Mouse (Mus musculus) neutrophil, adult 5-6 weeks (primary cell): Measurements from ENCODE around the gene Nepro. TPM values are rescaled to one million over a fixed set of nuclear protein-coding genes. Genes with fewer than 3 reads are reported as not detected.

Experiments used
- ATAC-seq: fragments of 151-379, 151-347 bp; 2 replicates; pipeline ENCODE4 v1.8.0; 2017; ENCODE audit warnings: mild to moderate bottlenecking, moderate TSS enrichment; ENCODE audit not compliant: insufficient number of reproducible peaks, poor library complexity, low FRiP score, severe bottlenecking; ENCODE audit errors: extremely low read depth
- total RNA-seq: library from RNA; stranded (forward); fragments of 200-1000 nt; gene quantifications from 2 replicates; pipeline ENCODE4 v1.2.3, GENCODE M21; 2017

Gene Nepro
- 13.6 and 13.7 TPM in 2 replicates for total RNA-seq

GRCm38 (mm10) chr16:44724083-44724787, at the start of gene Nepro:
Gene Nepro (plus strand): TSS chr16:44724301.
- ATAC-seq: peak; percentile 81

DNA sequence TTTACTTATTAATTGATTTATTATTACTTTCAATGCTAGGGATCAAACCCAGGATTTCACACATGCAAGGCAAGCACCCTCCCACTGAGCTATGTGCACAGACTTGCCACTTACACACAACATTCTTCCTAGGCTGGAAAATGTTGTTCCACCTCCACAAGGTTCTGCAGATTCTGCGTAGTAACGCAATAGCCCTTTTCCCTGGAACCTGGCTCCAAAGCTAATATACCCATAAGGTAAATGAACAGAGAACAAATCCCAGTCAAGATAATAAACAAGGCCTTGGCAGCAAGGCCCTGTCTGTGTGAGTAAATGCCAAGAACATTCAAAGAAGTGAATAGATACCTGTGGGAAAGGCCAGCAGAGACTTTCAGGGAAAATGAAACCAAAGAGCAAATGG, 47.7 kb upstream of the Nepro start:
- ATAC-seq: no peak

DNA sequence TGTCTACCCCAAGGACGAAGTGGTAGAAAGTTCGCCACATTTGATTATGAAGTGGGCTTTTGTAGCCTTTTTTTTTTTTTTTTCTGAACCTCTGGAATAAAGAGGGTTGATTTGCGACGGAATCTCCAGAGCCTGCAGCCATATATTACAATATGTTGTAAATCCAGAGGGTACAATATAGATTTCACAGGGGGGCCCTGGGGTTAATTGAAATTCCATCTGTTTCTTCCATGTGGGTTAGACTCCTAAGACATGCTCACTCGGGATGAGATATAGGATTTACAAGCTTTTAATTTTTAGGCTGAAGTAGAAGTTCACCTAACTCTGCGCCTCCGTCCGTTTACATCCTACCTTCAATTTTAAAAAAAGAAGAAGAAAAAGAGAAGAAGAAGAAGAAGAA, 45.0 kb upstream of the Nepro start:
- ATAC-seq: no peak

GRCm38 (mm10) chr16:44679503-44679971, 44.6 kb upstream of the Nepro start:
- ATAC-seq: no peak

DNA sequence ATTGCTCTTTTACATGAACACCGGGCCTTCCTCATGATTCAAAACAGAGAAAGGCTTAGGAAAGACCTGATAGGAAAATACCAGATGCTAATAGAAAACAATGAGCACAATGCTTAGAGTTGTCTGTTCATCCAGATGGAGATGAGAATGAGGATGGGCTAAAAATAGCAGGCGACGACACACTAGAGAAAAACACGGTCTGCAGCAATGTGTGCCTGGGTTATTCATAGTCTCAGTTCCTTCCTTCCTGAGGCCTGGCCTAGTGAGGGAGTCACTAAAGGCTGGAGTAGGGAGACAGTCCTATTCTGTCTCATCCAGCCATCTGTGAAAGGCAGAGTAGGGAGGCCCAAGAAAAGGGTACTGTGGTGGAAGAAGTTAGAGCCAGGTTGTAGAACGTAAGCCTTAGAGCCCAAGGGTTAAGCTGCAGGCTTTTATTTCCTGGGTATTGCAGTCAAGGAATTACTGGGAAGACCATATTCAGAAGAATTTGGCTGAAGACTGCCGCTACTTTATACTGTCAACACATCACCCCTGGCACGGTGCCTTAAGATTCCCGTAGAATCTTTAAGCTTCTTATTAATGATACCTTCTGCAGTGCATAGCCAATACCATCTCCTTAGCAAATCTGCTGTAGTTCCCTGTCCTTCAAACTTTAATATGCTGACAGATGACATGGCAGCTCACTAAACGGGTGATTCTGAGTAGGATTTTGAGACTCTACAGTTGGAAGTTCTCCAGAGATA, 43.2 kb upstream of the Nepro start:
- ATAC-seq: no peak

DNA sequence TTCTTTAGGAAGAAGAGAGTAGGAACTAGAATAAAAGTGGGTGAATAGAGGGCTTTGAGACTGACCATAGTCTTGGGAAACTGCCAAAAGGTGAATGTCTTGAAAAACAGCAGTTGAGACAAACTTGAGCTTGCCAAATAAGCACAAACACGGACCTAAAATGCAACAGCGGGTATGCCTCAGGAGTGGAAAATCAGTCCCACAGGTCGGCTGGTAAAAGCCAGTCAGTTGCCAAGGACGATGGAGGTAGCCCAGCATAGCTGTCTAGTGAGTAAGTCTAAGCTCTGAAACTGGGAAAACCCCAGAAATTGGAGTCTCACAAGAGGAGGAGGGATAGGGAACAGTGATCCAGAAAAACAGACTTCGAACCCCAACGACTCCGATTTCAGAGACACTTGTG, 39.5 kb upstream of the Nepro start:
- ATAC-seq: no peak

DNA sequence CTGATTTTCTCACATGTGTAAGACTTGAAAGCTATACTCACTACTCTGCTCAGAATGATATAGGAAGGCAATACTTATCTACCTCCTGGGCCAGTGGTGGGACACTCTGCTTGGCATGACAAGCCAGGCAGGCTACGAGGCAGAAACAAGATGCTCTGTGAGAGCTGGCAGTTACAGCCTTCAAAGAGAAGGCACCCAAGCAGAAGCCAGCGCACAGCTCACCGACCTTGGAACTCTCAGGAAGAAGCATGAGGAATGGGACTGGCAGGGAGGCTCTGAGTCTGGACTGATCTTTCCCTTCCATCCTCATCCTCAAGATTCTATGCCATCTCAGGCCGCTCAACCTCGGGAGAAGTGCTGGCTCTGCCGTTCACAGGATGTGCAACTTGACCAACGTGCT, 38.7 kb upstream of the Nepro start:
- no peak for ATAC-seq

- ATAC-seq: no peak
Measured at GRCm38 (mm10) chr16:44686991-44687718, 36.9 kb upstream of the Nepro start.

GRCm38 (mm10) chr16:44687719-44688420, 36.2 kb upstream of the Nepro start:
- ATAC-seq: no peak

GRCm38 (mm10) chr16:44688507-44688906, 35.6 kb upstream of the Nepro start:
- ATAC-seq: no peak

GRCm38 (mm10) chr16:44690501-44690900, 33.6 kb upstream of the Nepro start:
- ATAC-seq: no peak

- no peak for ATAC-seq
Measured at GRCm38 (mm10) chr16:44691066-44691465, 33.0 kb upstream of the Nepro start.

DNA sequence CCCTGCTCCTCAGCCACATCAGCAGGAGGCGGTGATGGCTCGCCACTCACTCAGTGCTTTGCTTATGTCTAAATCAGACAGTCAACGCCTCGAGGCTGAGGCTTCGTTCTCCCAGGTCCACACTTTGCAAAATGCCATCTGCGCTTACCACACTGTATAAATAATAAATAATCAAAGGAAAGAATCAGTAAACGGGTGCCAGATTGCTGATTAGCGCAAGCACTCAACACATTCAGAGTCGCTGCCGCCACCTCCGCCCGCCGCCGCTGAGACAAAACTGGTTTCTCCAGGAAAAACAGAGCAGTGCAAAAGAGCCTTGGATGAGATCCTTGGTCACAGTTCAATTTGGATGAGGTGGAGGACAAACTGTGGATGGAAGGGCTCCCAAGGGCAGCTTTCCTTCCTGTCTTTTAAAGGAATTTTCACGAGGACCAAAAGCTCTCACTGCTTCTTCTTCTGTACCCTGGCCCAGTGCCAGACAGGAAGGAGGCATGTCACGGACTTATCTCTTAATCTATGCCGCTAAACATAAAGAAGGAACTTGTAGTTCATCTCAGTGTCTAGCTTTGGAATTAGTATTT, 32.5 kb upstream of the Nepro start:
- ATAC-seq: no peak

GRCm38 (mm10) chr16:44692541-44692940, 31.6 kb upstream of the Nepro start:
- ATAC-seq: no peak

DNA sequence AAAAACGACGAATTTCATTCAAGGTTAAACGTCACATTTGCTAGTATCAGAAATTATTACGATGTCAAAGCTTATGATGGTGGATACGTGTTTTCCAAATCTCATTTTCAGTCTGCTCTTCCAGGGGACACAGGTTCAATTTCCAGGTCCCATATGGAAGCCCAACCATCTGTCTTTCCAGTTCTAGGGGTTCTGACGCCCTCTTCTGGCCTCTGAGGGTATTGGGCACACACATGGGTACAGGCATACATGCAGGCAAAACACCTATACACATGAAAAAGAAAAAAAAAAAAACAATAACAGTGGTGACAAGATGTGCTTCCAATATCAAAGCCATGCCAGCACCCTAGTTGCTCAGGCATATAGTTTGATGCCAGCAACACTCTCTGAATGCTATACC, 30.4 kb upstream of the Nepro start:
- no peak for ATAC-seq

- ATAC-seq: no peak
Measured at GRCm38 (mm10) chr16:44695214-44695858, 28.8 kb upstream of the Nepro start.

- no peak for ATAC-seq
Measured at GRCm38 (mm10) chr16:44695859-44696620, 28.1 kb upstream of the Nepro start.
